Mouse (Mus musculus): Measurements from ENCODE around the gene Chl1.

Chl1 gene

DNA sequence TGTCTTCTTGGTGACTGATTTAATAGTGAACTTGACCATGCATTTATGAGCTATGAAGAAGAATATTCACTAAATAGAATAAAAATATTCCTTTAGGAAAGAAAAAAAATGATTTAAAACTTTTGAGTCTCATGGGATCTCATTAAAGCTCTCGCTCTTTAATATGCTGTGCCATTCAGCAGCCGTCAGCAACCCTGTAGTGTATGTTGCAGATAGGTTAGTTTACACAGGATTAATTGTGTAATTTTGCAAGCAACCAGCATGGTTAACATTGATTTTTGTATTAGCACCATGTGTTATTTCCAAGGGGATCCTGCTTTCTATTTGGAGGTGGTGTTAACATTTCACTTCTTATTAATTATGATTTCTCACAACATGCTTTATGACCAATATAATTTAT lies 32.2 kb downstream of the Chl1 start:
- in situ Hi-C loops (cut with MboI, MseI) = no loop called here

- in situ Hi-C loops (cut with MboI, MseI) = no loop called here
Observed at GRCm38 (mm10) chr6:103543753-103544152, 33.4 kb downstream of the Chl1 start.

DNA sequence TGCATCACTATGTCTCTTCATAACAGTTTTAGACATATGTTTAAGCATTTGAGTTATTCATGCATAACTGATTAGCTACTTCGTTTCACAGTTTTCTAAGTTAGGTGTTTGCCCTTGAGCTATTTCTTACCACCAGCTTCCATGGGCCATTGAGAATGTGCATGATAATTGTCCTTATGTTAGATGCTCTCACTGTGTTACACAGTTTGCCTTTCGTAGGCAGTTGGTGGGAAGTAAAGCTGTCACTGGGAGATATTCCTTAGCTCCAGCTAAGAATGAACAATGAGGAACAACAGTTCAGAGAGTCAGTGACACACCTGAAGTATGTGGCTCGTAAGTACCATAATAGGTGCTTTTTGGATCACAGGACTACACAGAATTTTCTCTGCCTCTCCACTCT lies 35.9 kb downstream of the Chl1 start:
- in situ Hi-C loops (cut with MboI, MseI) = no loop called here

DNA sequence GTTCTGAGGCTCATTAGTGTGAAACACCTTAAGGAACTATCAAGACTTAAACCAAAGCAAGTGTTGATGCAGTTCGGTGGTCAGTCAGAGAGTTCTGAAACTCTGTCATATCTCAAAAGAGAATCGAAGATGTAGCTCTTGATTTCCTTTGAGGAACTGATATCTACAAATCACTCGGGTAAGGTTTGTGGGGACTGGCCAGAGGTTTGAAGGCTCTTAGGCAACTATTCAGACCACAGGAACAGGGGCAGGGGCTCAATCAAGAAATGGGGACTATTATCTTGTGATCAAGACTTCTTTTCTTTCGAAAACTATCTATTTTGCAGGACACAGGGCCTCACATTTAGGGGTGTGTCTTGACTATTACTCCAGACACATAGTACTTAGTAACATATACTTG lies 39.5 kb downstream of the Chl1 start:
- in situ Hi-C loops (cut with MboI, MseI) = no loop called here

- in situ Hi-C loops (cut with MboI, MseI) = no loop called here
Observed at GRCm38 (mm10) chr6:103558037-103558893, 47.9 kb downstream of the Chl1 start.

DNA sequence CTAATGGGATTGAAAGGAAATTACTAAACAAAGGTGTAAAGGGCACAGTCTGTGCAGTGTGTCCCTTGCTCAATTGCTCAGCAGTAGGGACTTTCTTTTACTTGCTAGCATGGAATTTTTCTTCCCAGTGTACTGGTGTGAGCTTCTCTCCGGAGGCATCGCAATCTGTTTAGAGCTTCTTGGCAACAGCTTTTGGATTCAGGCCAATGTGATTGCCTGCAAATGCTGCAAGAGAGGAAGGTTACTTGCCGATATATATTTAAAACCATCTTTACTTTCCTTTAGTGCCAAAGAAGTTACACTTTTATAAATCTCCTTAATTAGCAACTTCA lies 48.5 kb downstream of the Chl1 start:
- in situ Hi-C loops (cut with MboI, MseI) = no loop called here

DNA sequence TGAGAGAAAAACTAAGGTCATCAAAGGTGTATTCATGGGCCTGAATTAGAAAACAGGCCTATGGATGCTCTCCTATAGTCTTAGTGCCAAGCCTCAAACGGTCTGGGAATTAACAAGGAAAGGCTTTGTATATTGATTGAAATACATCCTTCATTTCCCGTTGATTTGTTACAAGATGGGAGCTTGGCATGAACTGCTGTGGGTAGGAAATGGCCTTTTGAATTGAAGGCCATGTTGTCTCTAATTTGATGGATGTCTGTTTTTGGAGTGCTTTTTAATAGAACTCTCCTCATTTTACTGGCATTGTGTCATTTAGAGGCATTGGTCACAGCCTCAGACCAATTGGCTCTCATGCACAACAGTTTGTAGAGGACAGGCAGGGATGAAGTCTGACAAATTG lies 49.0 kb downstream of the Chl1 start:
- in situ Hi-C loops (cut with MboI, MseI) = no loop called here

- in situ Hi-C loops (cut with MboI, MseI) = loop anchor here (5.0 kb wide), 1 partner anchor 32 kb away; no protein-coding TSS in a partner anchor
Observed at GRCm38 (mm10) chr6:103564811-103565210, 54.4 kb downstream of the Chl1 start.

DNA sequence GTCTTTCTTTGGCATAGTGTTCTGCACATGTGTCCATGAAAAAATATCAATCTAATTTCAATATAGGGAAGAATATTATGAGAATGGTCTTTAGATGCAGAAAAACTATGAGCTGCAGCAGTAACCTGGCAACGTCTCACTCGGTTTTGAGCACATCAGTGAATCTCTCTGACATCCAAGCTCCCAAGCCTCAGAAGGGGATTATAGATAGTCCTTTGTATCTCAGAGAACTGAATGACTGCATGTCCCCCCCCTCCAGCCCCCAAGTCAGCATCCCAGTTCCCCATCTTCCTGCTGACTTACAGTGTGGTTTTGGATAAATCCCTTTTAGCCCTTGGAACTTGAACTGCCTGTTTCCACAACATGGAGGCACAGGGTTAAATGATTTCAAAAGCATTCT lies 56.9 kb downstream of the Chl1 start:
- in situ Hi-C loops (cut with MboI, MseI) = no loop called here

DNA sequence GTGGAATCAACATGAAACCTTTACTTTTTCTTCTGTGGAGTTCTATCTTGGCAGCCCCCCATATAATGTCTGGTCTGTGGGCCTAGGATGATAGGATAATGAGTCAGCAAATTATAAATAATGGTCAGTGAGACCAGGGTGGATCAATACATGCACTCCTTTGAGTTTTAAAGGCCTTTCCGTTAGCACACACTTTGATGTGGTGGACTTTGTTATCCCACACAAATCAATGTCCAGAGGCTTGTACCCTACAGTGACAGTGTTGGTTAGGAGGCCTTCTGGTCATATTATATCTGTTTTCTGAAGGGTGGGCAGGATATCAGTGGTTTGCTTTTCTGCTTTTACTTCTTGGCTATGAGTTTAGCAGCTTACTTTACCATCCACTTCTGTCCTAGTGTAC lies 62.3 kb downstream of the Chl1 start:
- in situ Hi-C loops (cut with MboI, MseI) = no loop called here

- in situ Hi-C loops (cut with MboI, MseI) = no loop called here
Observed at GRCm38 (mm10) chr6:103584224-103584623, 73.8 kb downstream of the Chl1 start.

DNA sequence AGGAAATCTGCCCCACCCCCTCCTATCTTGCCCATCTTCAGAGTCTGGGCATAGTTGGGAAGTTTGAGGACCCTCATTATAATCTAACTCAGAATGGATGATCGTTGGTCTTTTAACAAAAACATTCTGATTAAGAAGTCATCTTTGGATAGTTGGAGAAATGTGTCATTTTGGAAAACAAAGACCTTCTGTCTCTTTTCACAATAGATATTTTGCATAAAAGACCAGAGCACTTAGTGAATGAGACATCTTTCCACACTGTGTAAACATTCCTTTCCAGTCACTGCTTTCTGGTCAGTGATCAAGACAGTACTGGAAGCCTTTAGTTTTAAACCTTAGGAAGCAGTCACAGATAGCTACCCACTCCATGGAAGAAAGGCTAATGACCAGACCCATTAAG lies 75.3 kb downstream of the Chl1 start:
- in situ Hi-C loops (cut with MboI, MseI) = no loop called here

GRCm38 (mm10) chr6:103586081-103586480 lies 75.7 kb downstream of the Chl1 start:
- in situ Hi-C loops (cut with MboI, MseI) = no loop called here

- in situ Hi-C loops (cut with MboI, MseI) = no loop called here
Observed at GRCm38 (mm10) chr6:103602070-103602469, 91.7 kb downstream of the Chl1 start.

DNA sequence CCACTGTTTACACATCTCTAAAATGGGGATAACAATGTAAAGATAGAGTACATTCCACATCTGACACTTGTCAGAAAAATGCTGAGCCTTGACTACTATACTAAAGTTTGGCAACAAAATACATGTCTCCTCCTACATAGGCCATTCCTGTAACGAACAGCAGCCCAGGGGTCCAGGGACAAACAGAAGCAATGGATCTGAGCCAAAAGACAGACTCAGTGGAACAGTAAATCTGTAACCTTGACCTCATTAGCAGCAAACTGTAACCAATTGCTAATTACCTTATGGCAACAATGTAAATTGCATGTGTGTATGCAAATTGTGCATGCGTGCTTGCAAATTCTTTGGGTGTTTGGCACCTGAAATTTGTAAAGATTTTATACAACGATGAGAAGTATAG lies 100.3 kb downstream of the Chl1 start:
- in situ Hi-C loops (cut with MboI, MseI) = loop anchor here (10.0 kb wide), 1 partner anchor 64 kb away; no protein-coding TSS in a partner anchor

DNA sequence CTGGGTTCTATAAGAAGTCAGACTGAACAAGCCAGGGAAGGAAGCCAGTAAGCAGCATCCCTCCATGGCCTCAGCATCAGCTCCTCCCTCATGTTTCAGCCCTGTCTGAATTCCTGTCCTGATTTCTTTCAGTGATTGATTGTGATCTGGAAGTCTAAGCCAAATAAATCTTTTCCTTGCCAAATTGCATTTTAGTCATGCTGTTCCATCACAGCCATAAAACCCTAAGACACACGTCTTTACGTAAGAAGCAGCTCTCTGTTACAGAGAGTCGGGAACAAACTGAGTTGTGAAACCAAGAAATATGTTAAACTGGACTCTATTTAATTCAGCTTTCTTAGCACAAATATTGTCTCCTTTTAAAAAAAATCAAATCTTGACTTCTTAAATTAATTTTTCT lies 102.2 kb downstream of the Chl1 start:
- in situ Hi-C loops (cut with MboI, MseI) = loop anchor here (10.0 kb wide), 1 partner anchor 62 kb away; no protein-coding TSS in a partner anchor

DNA sequence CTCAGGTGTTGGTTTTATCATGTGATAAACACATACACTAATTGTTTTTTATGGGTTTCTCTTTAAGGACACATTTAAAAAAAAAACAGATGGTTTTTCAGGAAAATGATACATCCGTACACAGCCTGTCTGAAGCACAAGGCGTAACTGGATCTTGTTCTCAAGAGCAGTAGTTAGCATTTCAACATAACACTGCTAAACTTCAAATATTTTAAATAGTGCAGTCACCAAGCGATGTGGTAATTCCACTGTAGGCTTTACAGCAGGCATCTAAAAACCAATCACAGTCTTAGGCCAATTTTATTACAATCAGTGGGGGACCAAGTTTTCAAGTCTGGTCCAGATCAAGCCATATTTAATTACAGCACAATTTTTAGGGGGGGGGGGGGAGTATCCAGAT lies 103.3 kb downstream of the Chl1 start:
- in situ Hi-C loops (cut with MboI, MseI) = loop anchor here (10.0 kb wide), 1 partner anchor 61 kb away; no protein-coding TSS in a partner anchor

DNA sequence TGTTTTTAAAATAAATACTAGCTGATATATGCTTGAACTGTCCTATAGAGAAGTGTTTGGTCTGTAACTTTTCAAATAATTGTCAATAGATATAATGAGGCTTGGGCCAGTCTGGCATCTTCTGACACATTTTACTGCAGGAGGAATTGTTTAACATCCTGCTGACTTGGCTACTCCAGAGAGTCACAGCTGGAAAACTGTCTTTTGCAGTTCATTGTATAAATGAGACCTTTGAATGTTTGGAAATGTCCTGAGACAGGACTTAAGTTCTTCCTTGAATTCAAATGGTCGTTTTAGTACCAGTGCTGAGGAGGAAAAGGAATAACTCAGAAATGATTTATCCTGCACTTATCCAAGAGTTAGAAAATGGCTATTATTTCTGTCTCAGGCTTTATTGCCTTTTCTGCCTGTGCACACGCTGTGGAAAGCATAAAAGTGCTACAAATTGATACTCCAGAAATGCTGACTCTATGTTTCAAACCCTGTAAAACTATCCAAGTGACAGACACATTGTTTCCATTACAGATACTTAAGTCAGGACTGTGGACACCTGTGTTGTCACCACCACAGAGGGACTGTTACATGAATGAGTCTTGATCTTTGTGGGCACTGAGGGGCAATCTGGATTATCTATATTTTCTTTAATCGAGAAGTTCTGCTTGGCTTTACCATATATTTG lies 105.7 kb downstream of the Chl1 start:
- in situ Hi-C loops (cut with MboI, MseI) = loop anchor here (10.0 kb wide), 1 partner anchor 59 kb away; no protein-coding TSS in a partner anchor

GRCm38 (mm10) chr6:103620880-103621279 lies 110.5 kb downstream of the Chl1 start:
- in situ Hi-C loops (cut with MboI, MseI) = no loop called here

- in situ Hi-C loops (cut with MboI, MseI) = no loop called here
Observed at GRCm38 (mm10) chr6:103622117-103622713, 111.8 kb downstream of the Chl1 start.

GRCm38 (mm10) chr6:103632856-103633255 lies 122.5 kb downstream of the Chl1 start:
- in situ Hi-C loops (cut with MboI, MseI) = no loop called here

GRCm38 (mm10) chr6:103656778-103657177 lies 146.4 kb downstream of the Chl1 start:
- in situ Hi-C loops (cut with MboI, MseI) = no loop called here

GRCm38 (mm10) chr6:103659173-103659572 lies 148.8 kb downstream of the Chl1 start:
- in situ Hi-C loops (cut with MboI, MseI) = no loop called here

All from regulatory T cell (primary cell).